Mouse (Mus musculus) thymus, postnatal 36 days (tissue): ENCODE data around the gene Trim71.

Experiments used
- DNase-seq, 2 experiments: peaks; one replicate each; pipeline ENCODE4 v3.0.0; 2022; ENCODE audit warnings: mixed read lengths in 2 of 2

The Trim71 gene

DNA sequence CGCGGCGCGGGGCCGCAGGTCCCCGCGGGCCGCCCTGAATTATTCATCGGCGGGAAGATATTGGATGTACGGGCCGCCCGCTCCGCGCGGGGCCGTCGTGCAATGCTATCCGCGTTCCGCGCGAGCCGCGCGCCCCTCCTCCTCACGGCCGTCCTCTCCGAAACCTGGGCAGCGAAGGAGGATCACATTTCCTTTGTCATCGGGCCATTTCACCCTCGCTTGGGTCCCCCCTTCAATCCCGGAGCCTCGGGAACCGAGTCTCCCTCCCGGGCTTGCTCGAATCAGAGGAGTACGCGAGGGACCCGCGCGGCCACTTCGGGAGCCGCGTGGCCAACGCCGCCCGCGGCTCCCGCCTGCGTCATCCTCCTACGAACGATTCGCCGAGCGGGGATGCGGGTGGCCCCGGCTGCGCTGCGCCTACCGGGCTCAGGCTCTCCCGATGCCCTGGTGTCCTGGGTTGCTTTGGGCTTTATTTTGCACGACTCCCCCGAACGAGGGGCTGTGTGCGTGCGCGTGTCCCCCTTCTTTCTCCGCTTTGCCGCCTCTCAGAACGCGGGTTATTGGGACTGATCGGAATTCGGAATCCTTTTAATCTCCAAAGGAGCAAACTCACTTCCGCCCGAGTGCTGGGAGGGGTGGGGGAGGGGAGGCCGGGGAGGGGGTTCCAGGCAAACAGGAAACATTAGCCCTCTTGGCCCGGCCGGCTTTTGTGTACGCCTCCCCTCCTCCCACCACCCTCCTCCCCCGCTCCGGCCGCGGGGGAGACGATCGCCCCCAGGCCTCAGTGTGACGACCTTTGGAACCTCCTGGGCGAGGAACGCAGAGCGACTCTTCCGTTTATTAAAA, at the start of gene Trim71:
Trim71 (minus strand) TSS at position 609 of the 846 bp plus-strand sequence.
- no peak for DNase-seq

DNA sequence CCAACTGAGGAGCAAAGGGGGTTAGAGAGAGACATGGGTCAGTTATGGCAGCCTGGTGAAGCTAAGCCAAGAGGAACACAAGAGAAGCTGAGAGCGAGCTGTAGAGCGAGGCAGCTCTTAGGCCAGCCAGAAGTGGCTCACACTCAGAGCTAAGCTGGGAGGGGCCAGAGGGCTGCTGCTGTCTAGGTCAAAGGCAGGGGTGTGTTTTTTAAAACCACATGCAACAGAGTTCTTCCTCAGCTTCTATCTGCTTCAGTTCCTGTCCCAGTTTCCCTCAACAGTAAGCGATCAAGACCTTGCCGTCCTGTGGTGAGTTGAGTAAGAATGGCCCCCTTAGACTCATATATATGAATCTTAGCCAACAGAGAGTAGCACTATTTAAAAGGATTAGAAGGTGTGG, 48.9 kb upstream of the Trim71 start:
- peak; percentile 67 to 80 for DNase-seq

DNA sequence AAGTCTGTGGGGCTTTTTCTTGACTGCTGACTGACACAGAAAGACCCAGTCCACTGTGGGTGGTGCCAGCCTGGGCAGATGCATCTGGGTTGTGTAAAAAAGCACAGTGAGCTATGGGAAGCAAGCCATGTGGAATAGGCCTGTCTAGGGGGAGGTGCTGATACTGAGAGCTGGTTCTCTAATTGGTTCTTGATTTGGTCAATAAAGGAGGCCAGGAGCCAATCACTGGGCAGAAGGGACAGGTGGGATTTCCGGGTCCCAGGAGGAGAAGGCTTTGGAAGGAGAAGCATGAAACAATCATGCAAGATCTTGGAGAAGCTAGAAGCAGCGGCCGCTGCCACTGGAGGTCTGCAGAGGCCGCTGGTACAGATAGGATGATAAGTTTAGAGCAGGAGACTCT, 48.4 kb upstream of the Trim71 start:
- DNase-seq = peak in 1 of 2 experiments; percentile 9

DNA sequence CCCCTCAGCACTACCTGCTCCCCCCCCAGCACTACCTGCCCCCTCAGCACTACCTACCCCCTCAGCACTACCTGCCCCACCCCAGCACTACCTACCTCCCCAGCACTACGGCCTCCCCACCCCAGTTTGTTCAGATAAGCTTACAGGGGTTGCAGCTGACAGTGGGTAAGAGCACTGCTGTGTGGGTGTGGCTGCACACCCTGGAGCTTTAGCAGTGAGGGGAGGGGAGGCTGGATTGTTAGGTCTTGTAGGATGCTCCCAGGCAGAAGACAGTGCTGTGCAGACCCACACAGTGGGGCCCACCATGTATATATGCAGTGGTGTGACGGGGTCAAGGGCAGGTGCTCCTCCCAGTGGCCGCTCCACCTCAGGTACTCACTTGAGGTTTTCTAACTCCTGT, 46.1 kb upstream of the Trim71 start:
- DNase-seq = no peak

DNA sequence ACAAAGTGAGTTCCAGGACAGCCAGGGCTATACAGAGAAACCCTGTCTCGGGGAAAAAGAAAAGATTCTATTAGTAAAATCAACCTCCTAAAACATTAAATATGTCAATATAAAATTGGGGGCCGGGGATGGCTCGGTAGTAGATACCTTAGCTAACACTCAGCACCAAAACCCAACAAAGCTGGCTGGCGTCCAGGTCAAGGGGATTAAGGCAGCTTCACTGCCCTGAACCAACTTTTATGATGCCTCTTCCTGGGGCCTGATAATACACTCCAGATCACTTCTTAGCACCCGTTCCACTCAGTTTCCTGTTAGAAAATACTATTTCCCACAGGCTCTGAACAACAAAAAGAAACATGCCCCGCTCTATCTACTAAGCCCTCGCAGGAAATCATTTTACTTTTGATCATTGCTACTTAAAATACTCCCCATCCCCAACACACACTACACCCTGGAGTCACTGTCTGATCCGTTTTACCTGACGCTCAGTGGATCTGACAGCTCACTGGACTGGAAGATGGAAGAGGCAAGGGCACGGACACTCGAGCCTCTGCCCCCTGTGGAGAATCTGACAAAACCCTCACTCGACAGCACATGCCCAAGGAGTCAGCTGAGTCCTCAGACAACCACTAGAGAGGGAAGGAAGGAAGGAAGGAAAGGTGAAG, 39.8 kb upstream of the Trim71 start:
- DNase-seq = no peak

DNA sequence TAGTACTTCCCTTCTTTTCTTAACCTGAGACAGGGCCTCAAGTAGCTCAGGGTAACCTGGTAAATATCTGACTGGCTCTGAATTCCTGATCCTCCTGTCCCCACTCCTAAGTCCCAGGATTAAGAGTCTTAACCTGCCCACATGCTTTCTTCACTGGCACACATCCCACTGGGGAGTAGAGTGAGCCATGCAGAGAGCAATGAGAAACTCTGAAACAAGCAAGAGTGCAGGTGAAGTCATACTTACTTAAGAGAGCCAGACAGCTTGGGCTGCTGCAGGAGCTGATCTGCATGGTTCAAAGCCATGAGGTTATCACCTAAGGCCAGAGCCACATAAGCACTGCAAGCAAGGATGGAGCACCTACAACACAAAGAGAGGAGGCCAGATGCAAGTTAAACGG, 36.9 kb upstream of the Trim71 start:
- no peak for DNase-seq

DNA sequence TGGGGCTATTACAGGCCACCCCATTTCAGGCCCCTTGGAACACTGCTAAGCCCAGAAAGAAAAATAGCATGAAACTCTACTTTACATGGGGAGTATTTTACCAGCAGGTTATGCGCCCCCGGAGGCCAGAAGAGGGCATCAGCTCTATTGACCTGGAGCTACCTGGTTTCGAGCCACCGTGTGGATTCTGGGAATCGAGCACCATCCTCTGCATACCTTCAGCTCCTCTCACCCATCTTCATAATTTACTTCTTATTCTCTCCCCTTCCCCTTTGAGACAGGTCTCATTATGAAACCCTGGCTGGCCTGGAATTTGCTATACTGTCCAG, 20.8 kb upstream of the Trim71 start:
- no peak for DNase-seq

DNA sequence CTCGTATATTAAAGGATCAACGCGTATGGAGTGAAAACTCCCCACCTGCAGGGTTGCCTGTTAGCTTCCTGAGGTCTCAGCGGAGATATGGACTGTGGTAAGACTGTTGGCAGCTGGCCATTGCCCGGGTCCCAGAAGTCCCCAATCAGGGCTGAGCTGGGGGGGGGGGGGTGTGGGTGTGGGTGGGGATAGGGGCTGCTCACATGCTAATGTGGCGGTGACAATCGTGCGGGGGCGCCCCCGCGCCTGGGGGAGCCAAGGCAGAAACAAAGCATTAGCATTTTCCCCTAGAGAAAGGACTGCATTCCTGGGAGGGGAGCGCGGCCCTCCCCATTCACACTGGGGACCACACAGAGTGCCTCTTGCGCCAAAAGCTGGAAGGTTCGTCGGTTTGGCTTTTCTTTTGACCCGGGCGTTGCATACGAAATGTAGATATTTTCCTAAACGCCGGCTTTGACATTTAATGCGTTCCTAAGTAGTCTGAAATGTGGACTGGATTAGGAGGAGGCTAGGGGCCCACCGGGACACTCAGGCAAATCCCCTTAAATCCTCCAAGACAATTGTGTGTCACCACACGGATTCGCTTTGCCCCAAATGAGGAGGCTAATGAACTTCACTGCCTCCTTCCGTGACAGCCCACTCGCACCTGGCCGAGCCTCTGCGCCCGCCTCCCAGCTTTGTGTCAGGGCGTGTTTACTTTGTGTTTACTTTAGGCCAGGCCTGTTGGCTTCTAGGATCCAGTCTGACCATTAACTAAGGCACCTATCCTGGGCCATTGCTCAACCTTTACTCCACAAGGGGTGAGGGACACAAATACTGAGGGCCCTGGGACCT, 20.2 kb upstream of the Trim71 start:
- DNase-seq = no peak

DNA sequence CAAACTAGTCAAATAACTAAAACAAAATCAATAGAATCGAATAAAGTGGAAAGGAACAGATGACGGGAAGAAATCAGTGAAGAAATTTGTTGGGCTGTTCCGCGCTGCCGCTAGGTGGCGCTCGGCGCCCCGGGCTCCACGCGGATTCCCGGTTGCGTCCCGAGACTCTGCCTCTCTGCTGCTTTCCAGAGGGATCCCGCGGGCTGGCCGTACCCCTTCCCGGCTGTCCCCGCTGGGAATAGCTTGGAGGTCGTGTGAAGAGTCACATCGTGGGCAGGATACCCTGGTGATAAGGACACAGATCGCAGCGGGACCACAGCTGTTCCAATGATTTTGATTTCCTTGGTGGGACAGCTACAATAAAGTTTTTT, 19.6 kb upstream of the Trim71 start:
- peak; percentile 44 to 48 for DNase-seq

DNA sequence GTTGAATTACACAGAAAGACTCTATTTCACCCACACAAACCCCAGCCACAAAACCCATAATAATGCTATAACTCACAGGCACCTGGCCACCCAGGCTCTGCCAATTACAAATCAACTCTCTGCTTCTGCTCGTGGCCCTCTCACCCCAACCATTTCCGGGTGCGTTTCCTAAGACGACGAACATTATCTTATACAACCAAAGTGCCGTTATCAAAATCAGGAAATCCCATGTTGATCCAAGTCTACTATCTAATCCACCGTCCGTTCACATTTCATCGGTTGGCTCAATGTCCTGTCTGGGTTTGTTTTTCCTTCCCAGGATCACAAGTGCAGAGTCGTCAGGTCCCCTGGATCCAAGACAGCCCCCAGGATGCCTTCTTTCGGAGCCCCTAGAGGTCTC, 14.5 kb upstream of the Trim71 start:
- no peak for DNase-seq

DNA sequence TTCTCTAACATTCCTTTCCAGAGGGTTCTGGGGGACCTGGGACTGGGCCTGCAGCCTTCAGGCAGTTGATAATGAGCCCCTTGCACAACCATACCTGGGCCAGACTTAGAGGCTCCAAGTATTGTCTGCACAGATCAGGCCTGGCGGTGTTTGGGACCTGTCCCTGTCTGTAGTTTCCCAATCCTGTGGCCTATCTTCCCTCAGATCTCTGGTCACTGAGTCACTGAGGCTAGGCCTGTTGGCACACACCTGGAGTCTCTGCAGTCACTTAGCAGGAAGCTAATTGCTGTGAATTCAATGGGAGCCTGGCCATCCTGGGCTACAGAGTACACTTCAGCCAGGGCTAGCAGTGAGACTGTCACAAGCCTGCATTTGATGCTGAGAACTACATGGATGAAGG, 11.8 kb upstream of the Trim71 start:
- DNase-seq = no peak

DNA sequence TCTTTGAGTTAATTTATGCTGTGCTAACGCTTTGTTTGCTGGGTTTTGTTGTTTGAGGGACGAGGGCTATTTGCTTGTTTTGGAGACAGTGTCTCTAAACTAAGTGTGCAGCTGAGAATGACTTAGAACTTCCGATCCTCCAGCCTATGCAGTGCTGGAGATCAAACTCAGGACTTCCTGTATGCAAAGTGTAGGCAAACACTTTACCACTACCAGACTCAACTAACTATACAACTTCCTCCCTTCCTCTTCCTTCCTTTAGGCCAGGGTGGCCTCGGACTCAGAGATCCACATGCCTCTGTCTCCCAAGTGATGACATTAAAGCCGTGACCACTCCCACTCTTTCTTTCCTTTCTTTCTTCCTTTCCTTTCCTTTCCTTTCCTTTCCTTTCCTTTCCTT, 9.4 kb upstream of the Trim71 start:
- no peak for DNase-seq

DNA sequence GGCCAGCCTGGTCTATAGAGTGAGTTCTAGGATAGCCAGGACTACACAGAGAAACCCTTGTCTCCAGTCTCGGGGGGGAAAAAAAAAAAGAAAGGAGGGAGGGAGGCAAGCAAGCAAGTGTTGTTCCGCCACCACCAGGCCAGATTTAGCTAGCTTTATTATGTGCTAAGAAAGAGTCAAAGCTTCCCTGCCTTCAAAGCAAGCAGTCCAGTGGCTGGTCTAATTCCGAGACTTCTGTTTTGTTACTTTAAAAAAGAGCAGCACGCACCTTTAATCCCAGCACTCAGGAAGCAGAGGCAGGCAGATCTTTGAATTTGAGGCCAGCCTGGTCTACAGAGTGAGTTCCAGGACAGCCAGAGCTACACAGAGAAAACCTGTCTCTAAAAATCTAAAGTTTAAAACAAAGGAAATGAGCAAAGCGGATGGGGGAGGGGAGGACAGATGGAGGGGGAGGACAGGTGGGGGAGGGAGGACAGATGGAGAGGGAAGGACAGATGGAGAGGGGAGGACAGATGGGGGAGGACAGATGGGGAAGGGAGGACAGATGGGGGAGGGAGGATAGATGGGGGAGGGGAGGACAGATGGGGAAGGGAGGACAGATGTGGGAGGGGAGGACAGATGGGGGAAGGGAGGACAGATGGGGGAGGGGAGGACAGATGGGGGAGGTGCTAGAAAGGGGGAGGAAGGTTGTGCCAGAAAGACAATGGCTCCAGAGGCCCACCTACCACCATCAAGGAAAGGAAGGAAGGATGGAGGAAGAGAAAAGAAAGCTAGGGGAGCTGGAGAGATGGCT, 4.7 kb upstream of the Trim71 start:
- DNase-seq = no peak

DNA sequence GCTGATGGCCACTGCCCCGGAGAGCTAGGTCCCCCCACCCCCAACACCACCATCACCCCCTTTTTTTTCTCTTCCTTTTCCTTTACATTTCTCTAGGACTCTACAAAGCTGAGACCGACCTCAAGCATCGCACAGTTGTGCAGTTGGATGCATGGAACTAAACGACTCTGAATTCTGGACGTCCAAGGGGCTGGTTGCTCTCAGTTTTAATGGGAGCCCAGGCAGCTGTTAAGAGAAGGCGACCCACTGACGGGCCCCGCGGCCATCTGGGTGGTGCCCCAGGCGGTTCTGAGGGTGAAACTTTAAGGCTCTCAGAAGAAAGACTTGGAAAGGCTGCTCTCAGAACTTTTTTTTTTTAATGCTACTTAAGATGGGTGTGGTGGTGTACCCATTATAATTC, 498 bp upstream of the Trim71 start:
- no peak for DNase-seq

DNA sequence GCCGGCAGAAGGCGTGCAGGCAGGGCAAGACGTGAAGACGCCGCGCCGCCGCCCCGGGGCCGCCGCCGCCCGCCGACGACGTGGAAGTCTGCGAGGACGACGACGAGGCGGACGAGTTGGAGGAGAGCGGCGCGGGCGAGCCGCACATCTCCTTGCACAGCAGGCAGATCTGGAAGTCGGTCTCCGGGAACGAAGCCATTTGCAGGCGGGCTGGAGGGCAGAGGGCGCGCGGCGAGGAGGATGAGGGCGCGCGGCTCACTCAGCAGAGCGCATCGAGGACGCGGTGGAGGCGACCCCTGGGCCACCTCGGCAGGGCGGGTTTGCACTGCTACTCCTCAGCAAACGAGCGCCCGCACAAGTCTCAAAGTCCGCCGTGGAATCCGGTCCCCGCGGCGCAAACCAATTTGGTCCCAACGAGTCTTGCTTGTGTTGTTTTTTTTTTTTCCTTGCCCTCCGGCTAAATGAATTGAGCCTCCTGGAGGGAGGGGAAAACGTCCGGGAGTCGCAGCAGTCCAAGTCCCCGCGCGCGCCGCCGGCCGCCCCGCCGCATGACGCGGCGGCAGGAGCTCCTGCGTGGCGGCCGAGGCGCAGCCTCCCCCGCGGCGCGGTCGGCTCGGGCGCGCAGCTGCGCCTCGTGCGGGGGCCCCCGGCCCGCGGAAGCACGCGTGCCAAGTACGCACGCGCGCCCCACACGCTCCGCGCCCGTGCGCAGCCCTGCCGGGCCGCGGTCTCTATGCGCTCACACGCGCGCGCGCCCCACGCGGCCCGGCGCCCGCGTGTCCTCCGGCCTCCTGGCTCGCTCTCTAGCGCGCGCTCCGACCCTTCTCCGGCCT, 1.0 kb downstream of the Trim71 start:
- no peak for DNase-seq

DNA sequence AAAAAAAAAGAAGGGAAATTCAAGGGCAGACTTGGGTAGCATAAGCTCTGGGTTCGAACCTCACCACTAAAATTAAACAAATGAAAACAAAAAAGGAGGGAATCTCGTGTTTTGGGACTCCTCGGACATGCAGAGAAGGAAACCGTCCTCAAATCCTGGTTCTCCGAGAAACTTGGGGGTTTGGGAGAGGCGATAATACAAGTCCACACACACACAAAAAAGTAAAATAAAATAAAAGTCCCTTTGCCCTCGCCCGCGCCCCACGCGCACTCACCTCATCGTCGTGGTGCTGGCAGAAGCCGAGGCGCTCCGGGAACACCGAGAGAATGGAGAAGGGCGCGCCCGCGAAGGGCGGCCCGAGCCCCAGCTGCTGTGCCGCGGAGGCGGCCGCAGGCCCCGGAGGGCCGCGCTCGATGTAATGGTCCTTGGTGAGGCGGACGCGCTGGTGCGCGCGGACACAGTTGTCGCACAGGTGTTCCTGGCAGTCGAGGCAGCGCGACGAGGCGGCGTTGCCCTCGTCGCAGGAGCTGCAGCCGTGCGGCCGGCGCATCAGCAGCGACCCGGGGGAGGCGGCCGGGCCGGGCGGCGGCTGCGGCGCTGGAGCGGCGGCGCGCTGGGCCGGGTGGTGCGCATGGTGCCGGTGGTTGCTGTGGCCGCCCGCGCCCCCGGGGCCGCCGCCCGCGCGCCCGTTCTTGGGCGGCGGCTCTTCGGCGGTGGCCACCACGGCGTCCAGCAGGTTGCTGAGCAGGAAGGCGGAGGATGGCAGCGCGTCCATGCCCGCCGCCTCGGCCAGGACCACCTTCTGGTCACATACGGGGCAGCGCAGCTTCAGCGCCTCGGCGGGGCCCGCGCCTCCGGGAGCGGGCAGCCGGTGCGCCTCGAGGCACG, 1.9 kb downstream of the Trim71 start:
- DNase-seq = no peak

DNA sequence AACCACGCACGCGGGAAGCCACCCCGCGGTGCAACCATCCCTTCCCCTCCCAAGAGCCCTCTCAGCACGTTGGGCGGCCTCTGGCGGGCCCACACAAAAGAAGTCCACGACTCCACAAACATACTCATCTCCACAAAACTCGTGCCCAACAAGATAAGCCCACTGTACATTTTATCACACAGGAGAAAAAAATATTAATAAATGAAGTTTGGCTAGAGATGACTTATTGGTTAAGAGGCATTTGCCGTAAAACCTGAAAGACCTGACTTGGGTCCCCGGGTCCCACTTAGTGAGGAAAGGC, 2.5 kb downstream of the Trim71 start:
- no peak for DNase-seq

DNA sequence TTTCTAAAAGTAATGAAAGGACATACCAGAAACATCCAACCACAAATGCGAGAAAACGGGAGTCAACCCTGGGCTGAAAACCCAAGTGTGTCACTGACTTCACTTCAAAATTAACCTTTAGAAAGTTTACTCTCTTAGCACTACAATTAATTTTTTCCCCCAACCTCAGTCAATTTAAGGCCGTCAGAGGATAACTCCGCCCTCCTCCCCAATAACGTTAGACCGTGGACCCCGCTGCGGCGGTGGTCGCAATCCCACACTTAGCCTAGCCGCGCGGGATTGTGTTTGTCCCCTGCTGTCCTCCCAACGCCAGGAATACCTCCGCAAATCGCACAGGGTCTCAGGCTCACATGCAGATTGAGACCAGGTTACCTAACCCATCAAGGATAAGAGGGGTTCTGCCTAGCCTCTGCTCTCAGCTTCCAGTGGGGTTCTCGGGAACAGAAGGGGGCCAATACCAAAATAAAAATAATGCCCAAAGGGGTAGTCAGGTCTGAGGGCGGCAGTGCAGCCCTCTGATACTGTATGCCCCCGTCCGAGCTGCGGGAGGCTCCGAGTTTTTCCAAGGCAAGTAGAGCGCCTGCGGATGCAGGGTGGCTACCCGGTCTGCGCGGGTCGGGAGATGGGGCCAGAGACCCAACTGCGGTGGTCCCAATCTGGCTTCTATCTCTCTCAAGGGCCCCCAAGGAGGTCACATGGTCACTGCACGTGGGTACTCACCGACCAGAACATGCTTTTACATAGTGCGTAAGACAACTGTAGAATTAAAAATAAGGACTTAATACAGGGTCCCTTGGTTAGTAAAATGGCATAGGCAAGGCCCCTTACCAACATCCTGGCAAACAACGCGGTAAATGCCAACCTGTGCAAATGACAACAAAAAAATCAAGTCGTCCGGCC, 3.1 kb downstream of the Trim71 start:
- DNase-seq = no peak

DNA sequence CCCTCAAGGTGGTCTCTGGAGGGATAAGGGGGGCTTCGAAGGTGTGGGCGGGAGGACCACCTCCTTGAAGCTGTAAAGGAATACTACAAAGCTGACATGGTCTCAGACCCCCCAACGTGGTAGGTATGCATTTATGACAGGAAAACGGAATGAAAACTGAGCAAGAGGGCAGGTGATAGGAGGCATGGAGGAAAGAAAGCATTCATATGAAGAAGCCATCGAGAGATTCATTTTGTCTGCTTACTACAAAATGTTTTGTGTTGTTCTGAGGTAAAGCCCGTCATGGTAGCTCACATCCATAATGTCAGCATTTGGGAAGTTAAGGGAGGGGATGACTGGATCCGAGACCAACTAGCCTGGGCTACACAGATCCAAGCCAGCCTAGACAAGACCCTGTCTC, 4.0 kb downstream of the Trim71 start:
- DNase-seq = no peak

DNA sequence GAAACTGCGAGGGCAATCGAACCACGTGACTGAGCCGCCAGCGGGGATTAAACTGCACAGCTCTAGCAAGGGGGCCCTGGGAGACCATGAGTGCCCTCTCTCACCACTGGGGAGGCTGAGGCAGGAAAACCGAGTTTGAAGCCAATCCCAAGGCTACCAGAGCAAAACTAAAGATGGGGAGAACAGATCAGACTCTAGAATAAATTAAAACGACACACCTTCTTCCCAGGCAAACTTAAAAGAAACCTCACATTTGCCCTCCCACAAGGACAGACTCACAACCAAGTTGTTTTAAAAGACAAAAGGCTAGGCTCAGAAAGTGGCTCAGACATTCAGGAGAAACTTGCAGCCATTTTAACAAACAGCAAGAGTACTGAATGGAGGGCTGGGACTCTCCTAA, 7.1 kb downstream of the Trim71 start:
- DNase-seq = no peak
